Mouse (Mus musculus) C2C12 (cell line): ENCODE measurements around the gene E2f2. TPM values are rescaled to one million over a fixed set of nuclear protein-coding genes. Genes with fewer than 3 reads are reported as not detected.

Experiments
- H3K27me3 ChIP-seq: one replicate; pipeline ENCODE4 v1.6.1; 2011; ENCODE audit not compliant: control insufficient read depth, insufficient read depth, insufficient read length
- H3K36me3 ChIP-seq: one replicate; pipeline ENCODE4 v1.6.1; 2011; ENCODE audit not compliant: control insufficient read depth, insufficient read depth
- H3K4me3 ChIP-seq: one replicate; pipeline ENCODE4 v1.5.1; 2011; ENCODE audit warnings: mild to moderate bottlenecking, control low read depth; ENCODE audit not compliant: poor library complexity, insufficient read depth, severe bottlenecking
- H3K79me2 ChIP-seq: one replicate; pipeline ENCODE4 v1.6.1; 2011; ENCODE audit not compliant: control insufficient read depth, insufficient read depth
- H3K79me3 ChIP-seq: one replicate; pipeline ENCODE4 v1.6.1; 2011; ENCODE audit warnings: low read depth, control low read depth
- H3ac ChIP-seq: one replicate; pipeline ENCODE3; 2011; ENCODE audit warnings: low read depth; ENCODE audit not compliant: control insufficient read depth, insufficient read length
- CEBPB ChIP-seq: IDR thresholded peaks from one replicate; pipeline ENCODE4 v1.6.1; 2011; ENCODE audit warnings: low read depth, mild to moderate bottlenecking, control low read depth, moderate library complexity
- CTCF ChIP-seq: IDR thresholded peaks from one replicate; pipeline ENCODE4 v1.5.1; 2011; ENCODE audit not compliant: control insufficient read depth, insufficient read depth, insufficient read length
- FOSL1 ChIP-seq: IDR thresholded peaks from one replicate; pipeline ENCODE4 v1.8.0; 2011; ENCODE audit warnings: mild to moderate bottlenecking, low read length; ENCODE audit not compliant: poor library complexity, insufficient read depth, severe bottlenecking
- MAX ChIP-seq: IDR thresholded peaks from one replicate; pipeline ENCODE4 v1.6.1; 2011; ENCODE audit warnings: mild to moderate bottlenecking, control low read depth
- MYOD1 ChIP-seq: IDR thresholded peaks from one replicate; pipeline ENCODE4 v1.6.1; 2011; ENCODE audit warnings: low read depth; ENCODE audit not compliant: control insufficient read depth, insufficient read length
- MYOG ChIP-seq: IDR thresholded peaks from one replicate; pipeline ENCODE4 v1.6.1; 2011; ENCODE audit not compliant: control insufficient read depth, insufficient read length; ENCODE audit errors: extremely low read depth
- USF1 ChIP-seq: IDR thresholded peaks from one replicate; pipeline ENCODE4 v1.6.1; 2011; ENCODE audit warnings: low read depth, mild to moderate bottlenecking, control low read depth, moderate library complexity
- polyA plus RNA-seq: library from polyadenylated mRNA; unstranded; fragments of >200 nt; fragmentation: generic; extraction: Trizol; gene quantifications from one replicate; pipeline ENCODE4 v1.2.1, GENCODE M21; 2012; ENCODE audit warnings: missing spikeins

The E2f2 gene
- polyA plus RNA-seq, 1 experiment: 11.5 TPM

DNA sequence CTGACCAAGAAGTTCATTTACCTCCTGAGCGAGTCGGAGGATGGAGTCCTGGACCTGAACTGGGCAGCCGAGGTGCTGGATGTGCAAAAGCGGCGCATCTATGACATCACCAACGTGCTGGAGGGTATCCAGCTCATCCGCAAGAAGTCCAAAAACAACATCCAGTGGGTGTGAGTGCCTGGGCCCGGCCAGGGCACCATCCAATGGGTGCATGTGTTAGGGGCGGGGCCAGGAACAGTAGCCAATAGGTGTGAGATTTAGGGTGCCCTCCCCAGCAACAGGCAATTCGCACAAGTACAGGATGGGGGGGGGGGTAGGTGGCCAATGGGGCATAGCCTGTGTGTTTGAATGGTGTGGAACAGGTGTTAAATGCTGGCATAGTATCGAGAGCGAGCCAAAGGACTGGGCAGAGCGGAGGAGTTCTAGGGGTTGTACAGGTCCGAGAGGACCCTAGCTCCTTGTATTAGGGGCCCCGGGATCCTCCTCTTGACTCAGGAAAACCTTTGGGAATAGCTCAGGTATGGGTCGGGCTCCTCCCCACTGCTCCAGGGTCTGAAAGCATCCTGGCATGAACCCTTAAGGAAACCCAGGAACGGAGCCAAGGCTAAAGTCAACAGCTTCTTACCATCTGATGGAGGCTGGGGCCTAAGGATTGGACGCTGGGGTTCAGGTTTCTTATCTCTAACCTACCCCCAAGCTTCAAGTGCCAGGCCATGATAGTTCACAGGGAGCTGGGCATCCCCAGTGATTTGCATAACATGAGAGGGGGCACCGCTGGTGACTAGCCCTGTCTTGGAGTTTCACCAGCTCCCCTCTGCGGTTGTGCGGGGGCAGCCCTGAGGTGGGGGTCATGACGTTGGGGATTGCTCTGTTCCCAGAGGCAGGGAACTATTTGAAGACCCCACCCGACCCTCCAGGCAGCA, 8.5 kb downstream of the E2f2 start:
- H3ac ChIP-seq: no peak overlapping the region
- H3K79me3 ChIP-seq: peaks cover 19% of the 10 kb centered on the region
- no peaks in the 10 kb centered on the region for H3K27me3 ChIP-seq
- peaks cover 41% of the 10 kb centered on the region for H3K79me2 ChIP-seq
- TF ChIP-seq CTCF (no peak), FOSL1 (no peak), CEBPB (no peak), MYOG (no peak), MYOD1 (no peak), MAX (no peak), USF1 (no peak)
- peaks cover 40% of the 10 kb centered on the region for H3K36me3 ChIP-seq
- H3K4me3 ChIP-seq: no peak overlapping the region

DNA sequence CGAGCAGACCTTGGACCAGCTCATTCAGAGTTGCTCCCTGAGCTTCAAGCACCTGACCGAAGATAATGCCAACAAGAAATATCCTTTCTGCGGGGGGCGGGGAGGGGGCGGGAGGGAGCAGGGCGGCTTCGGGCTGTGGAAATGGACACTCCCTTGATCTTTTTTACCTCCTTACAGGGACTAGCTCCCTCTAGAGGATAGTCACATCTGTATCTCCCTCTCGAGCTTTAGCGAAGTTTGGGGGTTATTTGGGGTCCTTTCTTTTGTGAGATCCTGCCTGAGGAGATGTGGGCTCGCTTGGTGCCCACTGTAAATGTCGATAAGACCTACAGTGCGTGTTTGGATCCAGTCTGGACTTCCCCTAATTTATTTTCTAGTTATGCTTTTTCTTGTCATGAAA, 9.2 kb downstream of the E2f2 start:
- TF ChIP-seq CTCF (no peak), CEBPB (no peak), USF1 (no peak), MAX (no peak), MYOD1 (no peak), FOSL1 (no peak), MYOG (no peak)
- Histone ChIP-seq H3K79me2 (peaks cover 37% of the 10 kb centered on the region), H3ac (no peak overlapping the region), H3K36me3 (peaks cover 40% of the 10 kb centered on the region), H3K79me3 (peaks cover 13% of the 10 kb centered on the region), H3K4me3 (no peak overlapping the region), H3K27me3 (no peaks in the 10 kb centered on the region)

DNA sequence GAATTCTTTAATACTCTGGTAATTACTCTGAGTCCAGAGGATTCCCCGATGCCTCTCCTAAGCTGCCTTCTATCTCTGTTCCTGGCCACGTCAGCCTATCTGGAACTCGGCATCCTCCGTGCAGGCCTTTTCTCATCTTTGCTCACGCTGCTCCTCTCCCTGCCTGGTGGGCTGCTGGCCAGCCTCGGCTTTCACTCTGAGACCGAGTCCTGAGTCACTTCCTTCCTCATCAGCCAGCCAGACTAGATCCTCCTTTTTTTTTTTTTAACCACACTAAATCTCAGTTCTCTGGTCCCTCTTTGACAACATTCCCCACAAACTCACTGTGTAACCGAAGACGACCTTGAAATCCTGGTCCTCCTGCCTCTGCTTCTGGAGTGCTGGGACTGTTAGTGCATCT, 13.2 kb downstream of the E2f2 start:
- H3K79me2 ChIP-seq: peaks cover 16% of the 10 kb centered on the region
- H3K36me3 ChIP-seq: peaks cover 67% of the 10 kb centered on the region
- TF ChIP-seq CTCF (no peak), USF1 (no peak), MYOD1 (peak; percentile 17), MAX (peak; percentile 64), FOSL1 (peak; percentile 55)
- peaks cover 5% of the 10 kb centered on the region for H3K79me3 ChIP-seq
- H3ac ChIP-seq: peak overlapping the region; percentile 9
- H3K4me3 ChIP-seq: no peak overlapping the region
- H3K27me3 ChIP-seq: no peaks in the 10 kb centered on the region

DNA sequence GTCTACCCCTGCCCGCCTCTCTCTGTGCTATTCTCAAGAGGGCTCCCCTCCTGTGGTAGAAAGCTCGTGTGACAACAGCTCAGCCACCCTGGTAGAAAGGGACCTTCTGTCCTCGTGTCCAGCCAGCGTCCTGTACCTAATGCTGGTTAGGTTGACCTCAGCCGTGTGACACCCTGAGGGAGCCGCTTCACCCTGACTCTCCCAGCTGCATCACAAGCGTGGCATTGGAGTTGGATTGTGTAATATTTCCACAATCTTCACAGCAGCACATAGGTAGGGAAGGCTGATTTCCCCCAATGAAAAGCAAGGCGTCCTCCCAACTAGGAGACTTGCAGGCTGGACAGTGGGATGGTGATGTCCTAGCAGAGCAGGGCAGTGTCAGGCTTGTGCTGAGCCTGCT, 14.1 kb downstream of the E2f2 start:
- no peak overlapping the region for H3ac ChIP-seq
- H3K79me2 ChIP-seq: peaks cover 9% of the 10 kb centered on the region
- peaks cover 73% of the 10 kb centered on the region for H3K36me3 ChIP-seq
- peak; percentile 3 for TF ChIP-seq CEBPB
- TF ChIP-seq FOSL1: no peak
- H3K4me3 ChIP-seq: no peak overlapping the region
- no peaks in the 10 kb centered on the region for H3K79me3 ChIP-seq
- H3K27me3 ChIP-seq: no peaks in the 10 kb centered on the region

DNA sequence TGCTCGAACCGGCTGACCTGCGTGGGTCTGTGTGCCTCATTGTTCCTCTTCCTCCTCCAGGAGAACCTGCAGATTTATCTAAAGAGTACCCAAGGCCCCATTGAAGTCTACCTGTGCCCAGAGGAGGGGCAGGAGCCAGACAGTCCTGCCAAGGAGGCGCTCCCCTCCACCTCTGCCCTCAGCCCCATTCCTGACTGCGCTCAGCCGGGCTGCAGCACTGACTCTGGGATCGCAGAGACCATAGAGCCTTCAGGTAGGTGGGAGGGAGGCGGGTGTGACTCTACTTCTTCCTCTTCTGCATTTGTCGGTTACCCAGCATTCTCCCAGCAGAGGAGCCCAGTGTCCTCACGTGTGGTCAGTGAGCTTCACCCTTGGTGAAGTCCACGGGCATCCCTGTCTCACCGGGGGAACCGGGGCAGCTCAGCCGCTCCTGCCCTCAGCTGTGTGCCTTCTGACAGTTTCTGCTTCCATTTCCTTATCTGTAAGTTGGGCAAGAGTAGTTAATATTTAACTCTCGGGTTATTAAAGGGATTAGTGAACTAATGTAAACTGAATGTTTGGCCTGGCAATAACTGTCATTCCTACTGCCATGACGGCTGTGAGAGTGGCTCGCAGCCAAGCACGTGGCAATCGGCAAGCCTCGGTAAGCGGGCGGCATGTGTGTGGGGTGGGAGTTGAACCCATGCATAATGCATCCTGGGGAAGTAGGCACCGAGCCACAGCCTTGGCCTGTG, 14.7 kb downstream of the E2f2 start:
- H3K79me2 ChIP-seq: peaks cover 9% of the 10 kb centered on the region
- no peaks in the 10 kb centered on the region for H3K27me3 ChIP-seq
- no peak overlapping the region for H3ac ChIP-seq
- TF ChIP-seq CEBPB: no peak
- no peak for TF ChIP-seq USF1
- TF ChIP-seq MYOG: no peak
- no peak for TF ChIP-seq MAX
- TF ChIP-seq CTCF: no peak
- TF ChIP-seq FOSL1: no peak
- no peak for TF ChIP-seq MYOD1
- H3K4me3 ChIP-seq: no peak overlapping the region
- no peaks in the 10 kb centered on the region for H3K79me3 ChIP-seq
- peaks cover 79% of the 10 kb centered on the region for H3K36me3 ChIP-seq
